Mouse (Mus musculus) MN1 (cell line): ENCODE measurements around the gene Uba52.

Experiments used
- DNase-seq: peaks from one replicate; pipeline ENCODE4 v3.0.0-alpha.2; 2016; ENCODE audit warnings: low spot score

Uba52 gene

GRCm38 (mm10) chr8:70510228-70510915, at the start of gene Uba52:
Uba52 (minus strand) TSS chr8:70510801.
- DNase-seq, result peak; percentile 99

DNA sequence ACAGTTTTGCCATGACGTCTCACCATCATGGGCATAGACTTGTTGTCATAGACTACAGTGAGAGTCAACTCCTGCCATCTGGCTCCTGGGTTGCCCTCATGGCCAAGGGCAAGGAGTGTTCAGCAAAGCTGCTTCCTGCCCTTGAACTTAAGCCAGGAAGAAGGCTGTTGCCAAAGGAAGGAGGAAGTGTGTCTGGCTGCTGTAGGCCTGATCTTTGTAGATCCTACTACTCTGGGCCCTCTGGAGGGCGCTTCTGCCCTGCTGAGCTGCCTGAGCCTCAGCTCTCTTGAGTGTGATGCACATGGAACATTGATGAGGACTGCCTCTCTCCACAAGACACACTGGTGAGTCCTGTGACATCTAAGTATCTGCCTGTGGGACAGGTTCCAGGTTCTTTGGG, 49.5 kb upstream of the Uba52 start:
- peak; percentile 56 for DNase-seq

GRCm38 (mm10) chr8:70558983-70559382, 48.4 kb upstream of the Uba52 start:
- no peak for DNase-seq

- no peak for DNase-seq
Measured at GRCm38 (mm10) chr8:70558334-70558733, 47.7 kb upstream of the Uba52 start.

DNA sequence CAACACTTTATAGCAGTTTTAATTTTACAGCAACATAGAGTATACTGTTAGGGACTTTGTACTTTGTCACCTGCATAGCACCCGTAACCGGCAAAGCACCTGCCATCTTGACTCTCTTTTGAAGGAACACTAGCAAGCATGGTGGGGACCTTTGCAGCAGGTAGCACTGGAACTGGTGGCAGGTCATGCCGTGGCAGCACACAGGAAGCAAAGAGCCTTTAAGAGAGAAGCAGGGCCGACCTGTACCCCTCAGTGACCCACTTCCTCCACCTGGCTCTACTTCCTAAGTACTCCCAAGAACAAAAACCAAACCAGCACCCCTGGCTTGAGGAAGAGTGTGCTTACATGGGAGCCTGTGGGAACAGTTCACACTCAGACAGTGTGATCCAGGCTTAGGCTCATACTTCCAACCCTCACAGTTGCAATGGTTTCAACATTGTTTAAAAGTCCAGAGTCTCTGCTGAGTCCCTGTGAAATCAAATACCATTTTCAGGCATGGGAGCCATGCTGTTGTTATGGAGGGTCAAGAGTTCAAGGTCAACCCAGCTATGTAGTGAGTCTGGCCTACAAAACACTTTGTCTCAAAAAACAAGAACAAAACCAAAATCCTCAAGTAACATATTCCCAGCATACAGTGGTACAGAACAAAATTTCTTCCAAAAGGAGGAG, 44.6 kb upstream of the Uba52 start:
- DNase-seq, result no peak

DNA sequence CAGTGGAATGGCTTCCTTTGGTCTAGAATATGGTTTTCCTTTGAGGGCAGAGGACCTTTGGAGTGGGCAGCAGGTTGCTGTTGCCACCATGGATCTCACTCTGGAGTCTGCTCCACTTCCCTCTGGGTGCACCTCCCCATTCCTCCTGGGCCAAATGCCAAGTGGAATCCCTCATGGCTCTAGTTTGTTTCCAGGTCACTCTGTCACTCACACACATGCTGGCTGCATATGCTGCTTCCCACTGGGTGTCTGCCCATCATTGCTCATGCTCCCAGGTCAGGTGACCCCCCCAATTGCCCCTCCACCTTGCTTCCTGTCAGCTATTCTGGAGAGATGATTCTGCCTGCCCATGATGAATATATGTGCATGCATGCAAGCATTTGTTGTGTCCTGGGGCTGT, 43.1 kb upstream of the Uba52 start:
- peak; percentile 82 for DNase-seq

DNA sequence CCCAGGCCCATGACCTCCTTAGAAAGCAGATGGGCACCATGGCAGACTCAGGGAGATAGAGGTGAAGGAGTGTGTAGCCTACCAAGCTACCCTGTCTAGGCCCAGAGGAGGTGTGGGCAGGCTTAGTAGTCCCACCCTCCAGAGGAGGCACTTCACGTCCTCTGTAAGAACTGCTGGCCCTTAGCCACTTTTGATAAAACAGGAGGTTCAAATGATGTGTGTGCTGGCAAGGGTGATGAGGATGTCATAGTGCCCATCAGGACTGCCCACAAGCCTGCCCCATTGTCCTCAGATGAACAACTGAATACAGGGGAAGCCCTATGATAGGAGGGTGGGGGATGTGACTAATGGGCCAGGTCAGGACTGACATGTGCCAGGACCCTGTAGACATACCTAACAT, 42.2 kb upstream of the Uba52 start:
- DNase-seq, result no peak

- DNase-seq, result no peak
Measured at GRCm38 (mm10) chr8:70551558-70552161, 41.1 kb upstream of the Uba52 start.

- DNase-seq, result no peak
Measured at GRCm38 (mm10) chr8:70549412-70550184, 39.0 kb upstream of the Uba52 start.

- DNase-seq, result no peak
Measured at GRCm38 (mm10) chr8:70547762-70548161, 37.2 kb upstream of the Uba52 start.

- DNase-seq, result no peak
Measured at GRCm38 (mm10) chr8:70546412-70546811, 35.8 kb upstream of the Uba52 start.

GRCm38 (mm10) chr8:70544200-70544687, 33.6 kb upstream of the Uba52 start:
- peak; percentile 57 for DNase-seq

- DNase-seq, result no peak
Measured at GRCm38 (mm10) chr8:70541081-70541480, 30.5 kb upstream of the Uba52 start.

- DNase-seq, result no peak
Measured at GRCm38 (mm10) chr8:70540507-70541071, 30.0 kb upstream of the Uba52 start.

DNA sequence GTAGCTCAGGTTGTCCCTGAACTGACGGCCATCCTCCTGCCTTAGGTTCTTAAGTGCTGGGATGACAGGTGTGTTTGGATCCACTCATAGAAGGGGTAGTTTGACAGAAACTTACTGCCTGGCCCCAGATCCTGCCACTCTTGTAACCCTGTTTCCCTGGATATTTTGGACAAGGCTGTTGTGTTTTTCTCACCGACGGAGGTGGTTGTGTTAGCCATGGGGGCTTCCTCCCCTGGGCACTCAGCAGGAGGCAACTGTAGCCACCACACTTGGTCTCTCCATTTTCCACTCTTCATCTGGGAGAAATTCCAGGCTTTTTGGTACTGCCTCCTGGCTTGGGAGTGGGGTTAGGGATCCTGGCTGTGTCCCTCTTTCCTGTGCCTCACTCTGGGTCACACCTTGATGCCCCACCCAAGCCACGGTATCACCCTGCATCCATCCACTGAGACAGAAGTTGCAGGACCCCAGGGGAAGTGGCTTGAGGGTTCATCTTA, 29.5 kb upstream of the Uba52 start:
- no peak for DNase-seq

- peak; percentile 99 for DNase-seq
Measured at GRCm38 (mm10) chr8:70539077-70539813, 28.6 kb upstream of the Uba52 start, which contains the start of gene Ell. Ell (plus strand) TSS chr8:70539457.

- DNase-seq, result peak; percentile 99
Measured at GRCm38 (mm10) chr8:70538633-70539076, 28.1 kb upstream of the Uba52 start.

DNA sequence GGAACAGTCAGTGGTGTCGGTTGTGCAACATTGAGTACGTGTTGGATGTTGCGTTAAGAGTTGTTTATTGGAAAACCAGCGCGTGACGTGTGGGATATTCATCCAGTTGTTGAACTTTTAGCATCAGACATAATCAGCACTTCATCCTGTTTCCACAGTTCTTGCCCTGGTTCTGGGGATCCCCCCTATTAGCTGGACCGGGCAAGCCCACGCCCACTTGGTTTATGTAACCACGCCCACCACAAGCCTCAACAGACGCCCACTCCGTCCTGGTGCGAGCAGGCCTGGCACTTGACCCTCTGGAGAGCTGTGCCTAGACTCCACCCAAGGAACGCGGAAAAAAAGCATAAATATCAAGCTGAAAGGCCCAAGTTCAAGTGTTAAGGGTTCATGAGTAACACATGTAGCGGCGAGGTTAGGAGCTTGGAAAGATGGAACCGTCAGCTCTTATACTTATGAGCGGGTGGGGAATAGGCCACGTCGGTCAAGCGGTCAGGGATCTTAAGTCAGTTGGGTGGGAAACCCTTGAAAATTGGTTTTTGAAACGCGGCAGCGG, 27.5 kb upstream of the Uba52 start:
- peak; percentile 63 for DNase-seq

DNA sequence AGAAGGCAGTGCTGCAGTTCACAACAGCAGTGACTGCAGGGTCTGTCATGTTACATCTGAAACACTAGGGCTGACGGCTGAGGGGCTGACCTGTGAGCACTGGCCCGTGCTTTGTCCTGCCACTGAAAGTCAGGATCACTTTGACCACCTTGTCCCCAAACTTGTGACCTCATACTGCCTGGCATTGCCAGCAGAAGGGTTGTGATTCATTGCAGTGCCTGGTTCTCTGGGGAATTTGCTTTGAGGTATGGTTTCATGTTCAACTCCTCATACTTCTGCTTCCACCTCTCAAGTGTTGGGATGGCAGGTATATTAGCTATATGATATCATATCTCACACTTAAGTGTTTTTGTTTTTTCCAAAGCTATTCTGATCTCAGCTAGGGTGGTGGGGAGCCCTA, 25.1 kb upstream of the Uba52 start:
- peak; percentile 62 for DNase-seq

DNA sequence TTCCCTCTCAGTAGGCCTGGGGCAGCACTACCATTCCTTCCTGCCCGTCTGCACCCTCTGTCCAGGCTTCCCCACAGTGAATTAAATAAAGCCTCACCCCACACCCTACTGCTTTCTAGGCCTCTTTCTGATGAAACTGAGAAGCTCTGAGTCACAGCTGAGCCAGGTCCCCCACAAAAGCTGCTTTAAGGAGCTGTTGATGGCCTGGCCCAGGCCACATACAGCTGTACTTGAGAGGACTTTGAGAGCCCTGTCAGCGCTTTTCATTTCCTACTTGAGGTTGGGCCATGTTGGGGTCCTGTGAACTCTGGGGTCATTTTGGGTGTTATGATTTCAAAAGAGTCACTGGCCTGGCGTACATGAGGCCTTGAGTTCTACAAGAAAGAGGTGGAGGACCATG, 24.6 kb upstream of the Uba52 start:
- DNase-seq, result no peak

DNA sequence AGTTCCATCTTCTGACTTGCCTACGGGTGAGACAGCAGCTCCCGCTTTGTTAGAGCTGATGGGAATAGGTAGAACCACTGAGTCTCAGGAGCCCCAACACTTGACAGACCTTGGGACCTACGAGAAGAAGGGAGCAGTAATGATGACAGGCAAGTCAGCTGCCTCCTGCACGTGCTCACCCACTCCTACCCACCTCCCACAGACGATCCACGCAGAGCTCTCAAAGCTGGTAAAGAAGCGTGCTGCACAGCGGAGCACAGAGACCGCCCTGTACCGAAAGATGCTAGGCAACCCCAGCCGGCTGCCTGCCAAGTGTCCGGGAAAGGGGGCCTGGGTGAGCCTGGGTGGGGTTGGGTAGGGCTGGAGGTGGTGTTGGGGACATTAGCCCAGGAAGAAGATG, 23.7 kb upstream of the Uba52 start:
- DNase-seq, result no peak
